Mouse (Mus musculus) gastrocnemius, postnatal 14 days (tissue): ENCODE results near the gene Myocos. TPM values are rescaled to one million over a fixed set of nuclear protein-coding genes. Genes with fewer than 3 reads are reported as not detected.
"Not testable (repeated sequence)": the region's sequence is repeated elsewhere in the genome, so short reads cannot be mapped to it uniquely, and the experiment has no call there.

Experiments used
- DNase-seq: peaks from one replicate; pipeline ENCODE4 v3.0.0; 2021; ENCODE audit warnings: mixed read lengths
- intact Hi-C: fragments of 180-260 bp; cut with DNase I; formaldehyde crosslinking; loops from one replicate; pipeline ENCODE4 v1.15.1; 2025; ENCODE audit warnings: low total_unique reads
- long read RNA-seq, 2 experiments: library from polyadenylated mRNA; stranded (forward); transcript quantifications; one replicate each; pipeline ENCODE4 v2.0.0; 2021
- total RNA-seq, 2 experiments: library from RNA; stranded (reverse); gene quantifications; 2 replicates each; pipeline ENCODE4 v1.2.3; 2021

Myocos gene
- not detected for total RNA-seq
- long read RNA-seq, experiment 1 = 0 reads
- long read RNA-seq, experiment 2 = 0 reads

- intact Hi-C loops = no loop called here
- no peak for DNase-seq
Observed at GRCm38 (mm10) chr1:162658119-162658518, at the start of gene Myocos. Gene Myocos, minus strand, starts transcription at chr1:162658219.

- intact Hi-C loops = no loop called here
- DNase-seq = no peak
Observed at GRCm38 (mm10) chr1:162700389-162701066, 42.5 kb upstream of the Myocos start.

GRCm38 (mm10) chr1:162697866-162698265 is 39.8 kb upstream of the Myocos start:
- intact Hi-C loops = no loop called here
- peak; percentile 46 for DNase-seq

GRCm38 (mm10) chr1:162693721-162694120 is 35.7 kb upstream of the Myocos start:
- no peak for DNase-seq
- intact Hi-C loops = no loop called here

GRCm38 (mm10) chr1:162665486-162666174 is 7.6 kb upstream of the Myocos start:
- DNase-seq = no peak
- intact Hi-C loops = loop anchor here (10.0 kb wide), 1 partner anchor 311 kb away; no protein-coding TSS in a partner anchor

GRCm38 (mm10) chr1:162664826-162665475 is 6.9 kb upstream of the Myocos start:
- peak; percentile 75 for DNase-seq
- intact Hi-C loops = loop anchor here (5.0 to 10.0 kb wide), 2 partner anchors 113 to 310 kb away; no protein-coding TSS in a partner anchor

GRCm38 (mm10) chr1:162660276-162660860 is 2.3 kb upstream of the Myocos start:
- peak; percentile 45 for DNase-seq
- intact Hi-C loops = loop anchor here (5.0 to 10.0 kb wide), 2 partner anchors 108 to 306 kb away; no protein-coding TSS in a partner anchor

- intact Hi-C loops = no loop called here
- DNase-seq = no peak
Observed at GRCm38 (mm10) chr1:162648416-162648815, 9.6 kb downstream of the Myocos start.

GRCm38 (mm10) chr1:162646083-162646686 is 11.8 kb downstream of the Myocos start:
- no peak for DNase-seq

GRCm38 (mm10) chr1:162643752-162644151 is 14.3 kb downstream of the Myocos start:
- peak; percentile 90 for DNase-seq
- intact Hi-C loops = no loop called here

More at GRCm38 (mm10) chr1:162646083-162646686, 11.8 kb downstream of the Myocos start:
- intact Hi-C loops = no loop called here

GRCm38 (mm10) chr1:162642591-162642990 is 15.4 kb downstream of the Myocos start:
- intact Hi-C loops = no loop called here
- DNase-seq = no peak

- intact Hi-C loops = no loop called here
- DNase-seq = no peak
Observed at GRCm38 (mm10) chr1:162639861-162640260, 18.2 kb downstream of the Myocos start.

- intact Hi-C loops = no loop called here
- DNase-seq = peak; percentile 32
Observed at GRCm38 (mm10) chr1:162639051-162639750, 18.8 kb downstream of the Myocos start, which contains the start of gene Myoc. Gene Myoc, plus strand, starts transcription at chr1:162639155.

- intact Hi-C loops = no loop called here
- no peak for DNase-seq
Observed at GRCm38 (mm10) chr1:162638535-162638934, 19.5 kb downstream of the Myocos start.

- no peak for DNase-seq
Observed at GRCm38 (mm10) chr1:162636516-162636915, 21.5 kb downstream of the Myocos start.

GRCm38 (mm10) chr1:162635291-162635931 is 22.6 kb downstream of the Myocos start:
- DNase-seq = peak; percentile 60
- intact Hi-C loops = not testable (repeated sequence)

More at GRCm38 (mm10) chr1:162636516-162636915, 21.5 kb downstream of the Myocos start:
- intact Hi-C loops = no loop called here

- DNase-seq, intact Hi-C loops: not testable (repeated sequence)
Observed at GRCm38 (mm10) chr1:162628326-162628725, 29.7 kb downstream of the Myocos start.

GRCm38 (mm10) chr1:162627821-162628220 is 30.2 kb downstream of the Myocos start:
- DNase-seq, intact Hi-C loops: not testable (repeated sequence)
